Mouse (Mus musculus): ENCODE measurements around the gene Eef2k.
"Not testable (repeated sequence)": the region's sequence is repeated elsewhere in the genome, so short reads cannot be mapped to it uniquely, and the experiment has no call there.

DNA sequence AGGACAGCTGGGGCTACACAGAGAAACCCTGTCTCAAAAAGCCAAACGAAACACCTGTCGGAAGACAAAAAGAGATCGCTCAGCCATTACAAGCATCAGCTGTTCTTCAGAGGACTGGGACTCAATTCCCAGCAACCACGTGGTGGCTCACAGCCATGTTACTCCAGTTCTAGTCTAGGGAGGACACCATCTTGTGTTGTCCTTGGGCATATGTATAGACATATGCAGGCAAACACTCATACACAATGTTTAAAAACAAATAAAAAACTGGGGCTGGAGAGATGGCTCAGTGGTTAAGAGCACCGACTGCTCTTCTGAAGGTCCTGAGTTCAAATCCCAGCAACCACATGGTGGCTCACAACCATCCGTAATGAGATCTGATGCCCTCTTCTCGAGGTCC lies 111.0 kb downstream of the Eef2k start:
- not testable (repeated sequence) for TF ChIP-seq CTCF (IDR thresholded peaks at IDR 0.05; ENCODE audit: borderline replicate concordance, control insufficient read depth, extremely low read depth, insufficient read depth, low read length, poor library complexity); POLR2A (IDR thresholded peaks at IDR 0.05; ENCODE audit: control insufficient read depth, extremely low read depth, insufficient read depth, low read length, poor library complexity)

Data from thymus, adult 2 months (tissue).